9 mouse cellular contexts compared by ENCODE assay signal in genomic region chr7:67199412-67199811, GRCm38 (mm10). TPM values are rescaled to one million over a fixed set of nuclear protein-coding genes. Genes with fewer than 3 reads are reported as not detected.
DNase-seq lines count a peak whose midpoint lies in the region; ATAC-seq lines count a peak whose summit lies in the region.
"Had no signal": no experiment of that assay in that cellular context is flagged by ENCODE, and none has a peak within 500 bp of the region (broad histone marks: within the 10 kb centered on the region; RNA-seq: fewer than 3 reads in every experiment).

No protein-coding gene starts in this region.

- 22% methylated on average over 10 of the region's 10 CpGs for WGBS in hindbrain, embryonic 10.5 days
- 19% methylated on average over 10 of the region's 10 CpGs for WGBS in hindbrain, embryonic 12.5 days
- WGBS in stomach, embryonic 15.5 days, result 12% methylated on average over 10 of the region's 10 CpGs

- H3K4me2 ChIP-seq in hindbrain, embryonic 12.5 days (replicated peaks), result no peak overlapping the region
- no peak overlapping the region for H3K4me2 ChIP-seq in stomach, embryonic 15.5 days
- H3K4me2 ChIP-seq: liver, embryonic 13.5 days had no signal

- intact Hi-C loops in heart, postnatal 10 days (cut with DNase I), result loop anchor here (1.0 to 5.0 kb wide), 4 partner anchors 137 to 489 kb away; no protein-coding TSS in a partner anchor
- intact Hi-C loops in left cerebral cortex, postnatal 25 days (cut with DNase I), result loop anchor here (2.0 to 10.0 kb wide), 3 partner anchors 357 to 485 kb away; no protein-coding TSS in a partner anchor

- DNase-seq in hindbrain, embryonic 10.5 days (ENCODE audit: low spot score), result peak; percentile 58
- peak; percentile 86 for DNase-seq in adrenal gland, postnatal 10 days
- peak; percentile 56 for DNase-seq in embryo, embryonic 9.5 days (ENCODE audit: extremely low spot score)
- peak; percentile 62 to 84 for DNase-seq in heart, postnatal 10 days
- DNase-seq in left cerebral cortex, postnatal 25 days (ENCODE audit: low spot score in 2 of 2), result peak; percentile 50 to 68
- DNase-seq: liver, embryonic 13.5 days had no signal

- H3K27me3 ChIP-seq in hindbrain, embryonic 10.5 days (ENCODE audit: insufficient read depth, poor library complexity, severe bottlenecking), result no peaks in the 10 kb centered on the region
- H3K27me3 ChIP-seq in hindbrain, embryonic 12.5 days, result no peaks in the 10 kb centered on the region
- H3K27me3 ChIP-seq in stomach, embryonic 15.5 days (replicated peaks), result no peaks in the 10 kb centered on the region
- H3K27me3 ChIP-seq: liver, embryonic 13.5 days had no signal

- H3K4me1 ChIP-seq in hindbrain, embryonic 10.5 days (replicated peaks), result no peaks in the 10 kb centered on the region
- no peaks in the 10 kb centered on the region for H3K4me1 ChIP-seq in hindbrain, embryonic 12.5 days
- H3K4me1 ChIP-seq in stomach, embryonic 15.5 days, result no peaks in the 10 kb centered on the region
- H3K4me1 ChIP-seq: liver, embryonic 13.5 days had no signal

- H3K27ac ChIP-seq in hindbrain, embryonic 10.5 days, result no peak overlapping the region
- H3K27ac ChIP-seq in hindbrain, embryonic 12.5 days, result no peak overlapping the region
- H3K27ac ChIP-seq in stomach, embryonic 15.5 days, result no peak overlapping the region
- H3K27ac ChIP-seq: liver, embryonic 13.5 days had no signal

- no peak for ATAC-seq in hindbrain, embryonic 12.5 days (ENCODE audit: low FRiP score)
- ATAC-seq in monocyte, adult 5-6 weeks (replicated peaks; ENCODE audit: insufficient number of reproducible peaks, low FRiP score, low TSS enrichment, poor library complexity, severe bottlenecking), result 0 out of 2 replicates have a peak, but pooled peaks have one; percentile 61
- 0 out of 2 replicates have a peak, but pooled peaks have one; percentile 43 for ATAC-seq in stomach, embryonic 15.5 days (ENCODE audit: insufficient read depth, low FRiP score, low read depth)

- H3K4me3 ChIP-seq in hindbrain, embryonic 10.5 days, result no peak overlapping the region
- H3K4me3 ChIP-seq in hindbrain, embryonic 12.5 days, result no peak overlapping the region
- H3K4me3 ChIP-seq in stomach, embryonic 15.5 days (replicated peaks), result no peak overlapping the region
- H3K4me3 ChIP-seq: liver, embryonic 13.5 days had no signal

- no peak overlapping the region for H3K9ac ChIP-seq in hindbrain, embryonic 12.5 days
- no peak overlapping the region for H3K9ac ChIP-seq in stomach, embryonic 15.5 days
- H3K9ac ChIP-seq: liver, embryonic 13.5 days had no signal

- H3K36me3 ChIP-seq in hindbrain, embryonic 10.5 days, result no peaks in the 10 kb centered on the region
- H3K36me3 ChIP-seq in hindbrain, embryonic 12.5 days, result no peaks in the 10 kb centered on the region
- H3K36me3 ChIP-seq in stomach, embryonic 15.5 days, result no peaks in the 10 kb centered on the region
- H3K36me3 ChIP-seq: liver, embryonic 13.5 days had no signal

- no peaks in the 10 kb centered on the region for H3K9me3 ChIP-seq in hindbrain, embryonic 10.5 days
- H3K9me3 ChIP-seq in hindbrain, embryonic 12.5 days (replicated peaks), result no peaks in the 10 kb centered on the region
- H3K9me3 ChIP-seq in stomach, embryonic 15.5 days, result no peaks in the 10 kb centered on the region
- H3K9me3 ChIP-seq: liver, embryonic 13.5 days had no signal

RNA-seq across cellular contexts. Expression of gene Lysmd4, which starts 22.9 kb away (rescaled TPM):
- 14.7 and 18.7 TPM in 2 replicates for polyA plus RNA-seq in hindbrain, embryonic 10.5 days (2016; fragmentation: Nextera tagmentation; extraction: Ambion mirVana)
- 24.3 and 26.3 TPM in 2 replicates for polyA plus RNA-seq in hindbrain, embryonic 12.5 days (2016; fragmentation: Nextera tagmentation; extraction: Ambion mirVana)
- 10 to 100 TPM in 1 of 2 experiments, 1 to 10 TPM in 1; 9.9 to 12.7 TPM for total RNA-seq in adrenal gland, postnatal 10 days (2021)
- total RNA-seq in heart, postnatal 10 days (2021), result 10 to 100 TPM; 15.5 to 17.7 TPM
- total RNA-seq in left cerebral cortex, postnatal 25 days (2021), result 10 to 100 TPM; 34.4 to 39.0 TPM
- 2.7 to 7.8 TPM (median 7.5 TPM) in 3 replicates for total RNA-seq in monocyte, adult 5-6 weeks (2017)
- polyA plus RNA-seq in stomach, embryonic 15.5 days (2015; fragmentation: Nextera tagmentation; extraction: Ambion mirVana), result 11.9 and 12.8 TPM in 2 replicates
